Mouse (Mus musculus): ENCODE measurements at regions not wholly inside any gene's neighbourhood (a gene's known extent, or its start where the extent isn't known, plus 50 kb on each side); places are given as distances from the start of the nearest gene placed in this dataset.
A peak's percentile ranks its signal among the peaks of the same experiment; 100 is the strongest.

- Histone ChIP-seq H3K27ac (ENCODE audit: control insufficient read depth, low read depth, low read length) (no peak overlapping the region), H3K36me3 (ENCODE audit: control insufficient read depth in 1 of 2, insufficient read depth in 2 of 2, low read length in 2 of 2) (peaks cover 0 to 10% of the 10 kb centered on the region in 2 experiments; a peak in 2 of 4 replicates), H3K4me1 (ENCODE audit: control insufficient read depth in 1 of 2, insufficient read depth in 2 of 2, low read length in 2 of 2) (peaks cover 8 to 27% of the 10 kb centered on the region in 2 experiments), H3K27me3 (ENCODE audit: control insufficient read depth in 1 of 2, insufficient read depth in 2 of 2, low read length in 2 of 2) (no peaks in the 10 kb centered on the region), H3K79me2 (ENCODE audit: control insufficient read depth, insufficient read depth, low read length, poor library complexity) (no peaks in the 10 kb centered on the region; the same call in 1 of the 2 replicates), H3K4me3 (ENCODE audit: control insufficient read depth in 1 of 2, insufficient read depth in 1 of 2, low read depth in 2 of 2, low read length in 2 of 2) (no peak overlapping the region), H3K9ac (ENCODE audit: control insufficient read depth, low read depth, low read length, poor library complexity, severe bottlenecking) (no peak overlapping the region), H3K9me3 (replicated peaks; ENCODE audit: insufficient read depth, low read length) (no peaks in the 10 kb centered on the region)
- no peak for DNase-seq (ENCODE audit: low read depth, low spot score)
- TF ChIP-seq ZMIZ1 (IDR thresholded peaks at IDR 0.05; ENCODE audit: low read depth, low read length) (no peak), NRF1 (IDR thresholded peaks at IDR 0.05; ENCODE audit: insufficient read depth, low read depth, low read length, poor library complexity, severe bottlenecking) (no peak), MYC (IDR thresholded peaks at IDR 0.05; ENCODE audit: low read depth, low read length) (no peak), TCF12 (IDR thresholded peaks at IDR 0.05; ENCODE audit: low read depth, low read length) (no peak), ZNF384 (IDR thresholded peaks at IDR 0.05; ENCODE audit: low read depth, low read length) (no peak), BHLHE40 (IDR thresholded peaks at IDR 0.05; ENCODE audit: borderline replicate concordance, low read depth, low read length) (no peak), E2F4 (IDR thresholded peaks at IDR 0.05; ENCODE audit: borderline replicate concordance, low read depth, low read length) (no peak), ETS1 (IDR thresholded peaks at IDR 0.05; ENCODE audit: low read depth, low read length) (no peak), MAZ (IDR thresholded peaks at IDR 0.05; ENCODE audit: low read depth, low read length) (no peak), CHD1 (IDR thresholded peaks at IDR 0.05; ENCODE audit: low read depth, low read length) (no peak)
Observed at GRCm38 (mm10) chr13:97443731-97444428, 203.0 kb downstream of the Enc1 start.

- Histone ChIP-seq H3K4me3 (ENCODE audit: control insufficient read depth in 1 of 2, insufficient read depth in 1 of 2, low read depth in 2 of 2, low read length in 2 of 2) (peak overlapping the region; percentile 57 to 59), H3K27me3 (ENCODE audit: control insufficient read depth in 1 of 2, insufficient read depth in 2 of 2, low read length in 2 of 2) (no peaks in the 10 kb centered on the region), H3K27ac (ENCODE audit: control insufficient read depth, low read depth, low read length) (peak overlapping the region; percentile 80), H3K4me1 (ENCODE audit: control insufficient read depth in 1 of 2, insufficient read depth in 2 of 2, low read length in 2 of 2) (peaks cover 10 to 32% of the 10 kb centered on the region in 2 experiments), H3K9me3 (replicated peaks; ENCODE audit: insufficient read depth, low read length) (no peaks in the 10 kb centered on the region), H3K9ac (ENCODE audit: control insufficient read depth, low read depth, low read length, poor library complexity, severe bottlenecking) (peak overlapping the region; percentile 64), H3K36me3 (ENCODE audit: control insufficient read depth in 1 of 2, insufficient read depth in 2 of 2, low read length in 2 of 2) (peaks cover 0 to 17% of the 10 kb centered on the region in 2 experiments; a peak in 2 of 4 replicates), H3K79me2 (ENCODE audit: control insufficient read depth, insufficient read depth, low read length, poor library complexity) (no peaks in the 10 kb centered on the region; the same call in 1 of the 2 replicates)
- peak; percentile 58 for DNase-seq (ENCODE audit: low read depth, low spot score)
- TF ChIP-seq GATA1 (IDR thresholded peaks at IDR 0.05; ENCODE audit: low read depth, low read length) (peak; percentile 83), NRF1 (IDR thresholded peaks at IDR 0.05; ENCODE audit: insufficient read depth, low read depth, low read length, poor library complexity, severe bottlenecking) (0 out of 2 replicates have a peak, but pooled peaks have one; percentile 1), USF1 (IDR thresholded peaks at IDR 0.05; ENCODE audit: low read depth, low read length) (no peak), SIN3A (IDR thresholded peaks at IDR 0.05; ENCODE audit: low read length) (no peak; the same call in 1 of the 2 replicates), ZMIZ1 (IDR thresholded peaks at IDR 0.05; ENCODE audit: low read depth, low read length) (no peak), MAX (IDR thresholded peaks at IDR 0.05; ENCODE audit: low read length) (no peak), CTCF (IDR thresholded peaks at IDR 0.05 in 2 of 3, conservative IDR thresholded peaks at IDR 0.05 in 1 of 3; ENCODE audit: control insufficient read depth in 1 of 3, insufficient read depth in 1 of 3, low read depth in 2 of 3, low read length in 3 of 3, poor library complexity in 1 of 3, severe bottlenecking in 1 of 3) (no peak), E2F4 (IDR thresholded peaks at IDR 0.05; ENCODE audit: borderline replicate concordance, low read depth, low read length) (no peak), ETS1 (IDR thresholded peaks at IDR 0.05; ENCODE audit: low read depth, low read length) (peak; percentile 91), TCF12 (IDR thresholded peaks at IDR 0.05; ENCODE audit: low read depth, low read length) (peak; percentile 37), EP300 (IDR thresholded peaks at IDR 0.05; ENCODE audit: low read depth in 1 of 2, low read length in 2 of 2) (peak; percentile 66 to 67), JUND (IDR thresholded peaks at IDR 0.05; ENCODE audit: low read depth, low read length) (peak; percentile 65; the same call in 1 of the 2 replicates), UBTF (IDR thresholded peaks at IDR 0.05; ENCODE audit: borderline replicate concordance, insufficient read depth, low read depth, low read length) (no peak)
Observed at GRCm38 (mm10) chr13:97442806-97443205, 201.9 kb downstream of the Enc1 start.

All from MEL (cell line).